Mouse (Mus musculus): Measurements from ENCODE around the gene 2610008E11Rik. TPM values are rescaled to one million over a fixed set of nuclear protein-coding genes. Genes with fewer than 3 reads are reported as not detected.
"Not testable (repeated sequence)": the region's sequence is repeated elsewhere in the genome, so short reads cannot be mapped to it uniquely, and the experiment has no call there.

Gene 2610008E11Rik
- polyA plus RNA-seq, 1 experiment from 2014 or later: 56.2 TPM

DNA sequence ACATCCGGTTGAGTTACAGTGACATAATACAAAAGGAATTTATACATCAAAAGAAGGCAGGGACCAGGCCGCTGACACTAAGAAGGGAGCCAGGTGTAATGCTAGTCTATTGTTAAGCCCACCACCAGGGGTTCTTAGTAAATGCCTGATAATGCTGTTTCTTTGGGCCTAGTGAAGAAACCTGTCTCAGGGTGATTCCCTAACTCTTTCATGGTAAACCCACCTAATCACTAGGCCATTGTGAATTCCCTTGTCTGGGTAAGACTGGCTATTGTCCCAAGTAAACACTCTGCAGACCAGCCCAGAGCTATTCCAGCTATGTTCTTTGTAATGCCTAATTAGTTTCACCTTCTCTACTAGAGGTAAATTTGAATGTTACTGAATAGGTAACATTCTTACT, 54.9 kb downstream of the 2610008E11Rik start:
- not testable (repeated sequence) for ATAC-seq (ENCODE audit: low FRiP score); H3K9ac ChIP-seq; H3K4me3 ChIP-seq; H3K4me1 ChIP-seq; H3K4me2 ChIP-seq (replicated peaks); H3K27me3 ChIP-seq; H3K27ac ChIP-seq; H3K36me3 ChIP-seq
- 93% methylated on average over 2 of the region's 2 CpGs for WGBS
- peaks cover 22% of the 10 kb centered on the region for H3K9me3 ChIP-seq (replicated peaks)

DNA sequence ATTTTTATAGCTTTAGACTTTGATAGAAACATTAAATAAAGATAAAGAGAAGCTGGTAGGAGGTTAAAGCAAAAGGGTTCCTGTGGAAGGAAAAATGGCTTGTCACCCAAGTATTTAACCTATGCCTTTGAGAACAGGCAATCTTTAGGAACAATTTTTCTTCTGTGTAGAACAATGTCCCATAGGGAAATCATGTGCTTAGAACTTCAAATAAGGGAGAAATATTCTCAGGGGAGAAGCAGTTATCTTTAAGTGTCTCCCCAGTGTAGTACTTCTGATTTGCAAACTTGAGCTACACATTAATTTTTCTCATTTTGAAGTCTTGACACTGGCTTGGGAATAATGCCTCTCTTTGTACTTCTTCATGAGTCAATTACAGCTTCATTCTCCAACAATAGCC, 69.0 kb downstream of the 2610008E11Rik start, which contains the start of gene Olfr57:
TSS of gene Olfr57 (plus strand) at position 301 of the 400 bp plus-strand sequence.
- ATAC-seq (ENCODE audit: low FRiP score): no peak
- H3K9ac ChIP-seq: no peak within 1 kb of the TSS

More for the DNA sequence above, 69.0 kb downstream of the 2610008E11Rik start, which contains the start of gene Olfr57:
- Histone ChIP-seq H3K27ac (no peak within 1 kb of the TSS), H3K36me3 (no peaks in the 10 kb centered on the region), H3K4me3 (no peak within 1 kb of the TSS), H3K27me3 (no peaks in the 10 kb centered on the region), H3K9me3 (replicated peaks) (peaks cover 11% of the 10 kb centered on the region; the same call in 1 of the 2 replicates), H3K4me2 (replicated peaks) (no peak within 1 kb of the TSS), H3K4me1 (no peaks in the 10 kb centered on the region)

Other genes starting within 250 kb of the 2610008E11Rik start
- not detected in 2 replicates for gene Olfr1356, start 245.4 kb downstream of the 2610008E11Rik start, polyA plus RNA-seq (2016; fragmentation: Nextera tagmentation; extraction: Ambion mirVana)
- gene Olfr1355, start 222.1 kb downstream of the 2610008E11Rik start, polyA plus RNA-seq (2016; fragmentation: Nextera tagmentation; extraction: Ambion mirVana): not detected in 2 replicates
- gene Olfr1354, start 184.4 kb downstream of the 2610008E11Rik start, polyA plus RNA-seq (2016; fragmentation: Nextera tagmentation; extraction: Ambion mirVana): not detected in 2 replicates
- gene Olfr8, start 147.0 kb downstream of the 2610008E11Rik start, polyA plus RNA-seq (2016; fragmentation: Nextera tagmentation; extraction: Ambion mirVana): not detected in 2 replicates
- gene Olfr1353, start 134.3 kb downstream of the 2610008E11Rik start, polyA plus RNA-seq (2016; fragmentation: Nextera tagmentation; extraction: Ambion mirVana): not detected in 2 replicates
- gene Olfr1352, start 116.5 kb downstream of the 2610008E11Rik start, polyA plus RNA-seq (2016; fragmentation: Nextera tagmentation; extraction: Ambion mirVana): not detected in 2 replicates
- not detected in 2 replicates for gene Olfr1351, start 85.1 kb downstream of the 2610008E11Rik start, polyA plus RNA-seq (2016; fragmentation: Nextera tagmentation; extraction: Ambion mirVana)
- 0.34 TPM in 1 of 2 replicates, not detected in the other for gene Olfr57, start 68.9 kb downstream of the 2610008E11Rik start, polyA plus RNA-seq (2016; fragmentation: Nextera tagmentation; extraction: Ambion mirVana)
- gene Vmn2r80, start 51.2 kb upstream of the 2610008E11Rik start, polyA plus RNA-seq (2016; fragmentation: Nextera tagmentation; extraction: Ambion mirVana): not detected in 2 replicates
- gene Vmn2r81, start 150.1 kb upstream of the 2610008E11Rik start, polyA plus RNA-seq (2016; fragmentation: Nextera tagmentation; extraction: Ambion mirVana): not detected in 2 replicates

Measured in hindbrain, embryonic 12.5 days (tissue).